ENCODE assay signal across 16 mouse cellular contexts in the genomic region with DNA sequence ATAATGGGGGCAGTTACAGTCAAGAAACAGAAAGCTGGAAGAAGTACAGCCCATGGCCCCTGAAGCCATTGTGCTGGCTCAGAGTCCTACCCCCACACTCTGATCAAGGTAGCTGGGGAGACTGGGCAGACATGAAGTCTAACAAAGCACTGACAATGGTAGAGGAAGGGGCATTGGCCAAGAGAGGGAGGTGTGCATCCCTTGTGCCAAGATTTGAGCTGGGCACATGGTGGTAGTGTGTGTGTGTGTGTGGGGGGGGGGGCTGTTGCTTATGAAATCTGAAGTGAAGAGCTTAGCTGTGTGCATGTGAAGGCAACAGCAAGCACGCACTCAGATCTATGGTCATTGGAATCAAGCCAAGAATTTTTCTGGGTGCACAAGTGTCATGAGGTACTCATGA.
A peak's percentile ranks its signal among the peaks of the same experiment; 100 is the strongest.
DNase-seq lines count a peak whose midpoint lies in the region; ATAC-seq and TF ChIP-seq lines count a peak whose summit lies in the region.
"Had no signal": no experiment of that assay in that cellular context is flagged by ENCODE, and none has a peak within 500 bp of the region (broad histone marks: within the 10 kb centered on the region; RNA-seq: fewer than 3 reads in every experiment).

No protein-coding gene starts in this region.

- peaks cover 23% of the 10 kb centered on the region for H3K4me1 ChIP-seq in midbrain, embryonic 12.5 days
- peaks cover 14% of the 10 kb centered on the region for H3K4me1 ChIP-seq in midbrain, embryonic 15.5 days
- peaks cover 27% of the 10 kb centered on the region for H3K4me1 ChIP-seq in forebrain, embryonic 14.5 days (ENCODE audit: control insufficient read depth, insufficient read depth, low read length)

- ATAC-seq in midbrain, embryonic 12.5 days (ENCODE audit: low FRiP score, low read depth), result peak; percentile 56; the same call in 1 of the 2 replicates
- no peak for ATAC-seq in midbrain, embryonic 15.5 days (replicated peaks)
- ATAC-seq in forebrain, embryonic 14.5 days, result peak; percentile 57

- no peaks in the 10 kb centered on the region for H3K36me3 ChIP-seq in midbrain, embryonic 12.5 days
- no peaks in the 10 kb centered on the region for H3K36me3 ChIP-seq in midbrain, embryonic 15.5 days (replicated peaks)
- H3K36me3 ChIP-seq in forebrain, embryonic 14.5 days (ENCODE audit: control insufficient read depth, insufficient read depth, low read length), result no peaks in the 10 kb centered on the region
- H3K36me3 ChIP-seq: kidney, embryonic 15.5 days; neural tube, embryonic 13.5 days had no signal

- no peak for TF ChIP-seq CTCF in layer of hippocampus, adult 2 months (conservative IDR thresholded peaks at IDR 0.05)

- no peak overlapping the region for H3K4me3 ChIP-seq in layer of hippocampus, adult 2 months
- H3K4me3 ChIP-seq in midbrain, embryonic 12.5 days, result no peak overlapping the region
- H3K4me3 ChIP-seq in midbrain, embryonic 15.5 days, result no peak overlapping the region
- H3K4me3 ChIP-seq in forebrain, embryonic 14.5 days (ENCODE audit: low read depth, low read length), result no peak overlapping the region
- H3K4me3 ChIP-seq: gastrocnemius, adult 2 months; kidney, embryonic 15.5 days; neural tube, embryonic 13.5 days had no signal

- 91% methylated on average over 1 of the region's 1 CpGs for WGBS in midbrain, embryonic 12.5 days
- 61% methylated on average over 1 of the region's 1 CpGs for WGBS in midbrain, embryonic 15.5 days
- 59% methylated on average over 1 of the region's 1 CpGs for WGBS in forebrain, embryonic 14.5 days

- no peak overlapping the region for H3K9ac ChIP-seq in midbrain, embryonic 12.5 days (replicated peaks)
- H3K9ac ChIP-seq in midbrain, embryonic 15.5 days, result no peak overlapping the region
- H3K9ac ChIP-seq in forebrain, embryonic 14.5 days (ENCODE audit: low read length), result no peak overlapping the region
- H3K9ac ChIP-seq: hindbrain, embryonic 14.5 days; kidney, embryonic 15.5 days; neural tube, embryonic 13.5 days had no signal

- H3K27ac ChIP-seq in layer of hippocampus, adult 2 months, result peak overlapping the region; percentile 80
- no peak overlapping the region for H3K27ac ChIP-seq in midbrain, embryonic 12.5 days (replicated peaks)
- H3K27ac ChIP-seq in midbrain, embryonic 15.5 days, result no peak overlapping the region
- peak overlapping the region; percentile 52 for H3K27ac ChIP-seq in forebrain, embryonic 14.5 days (ENCODE audit: low read depth, low read length)
- H3K27ac ChIP-seq: gastrocnemius, adult 2 months; hindbrain, embryonic 14.5 days had no signal

- H3K27me3 ChIP-seq in midbrain, embryonic 12.5 days, result peaks cover 11% of the 10 kb centered on the region; the same call in 1 of the 2 replicates
- no peaks in the 10 kb centered on the region for H3K27me3 ChIP-seq in midbrain, embryonic 15.5 days (replicated peaks)
- H3K27me3 ChIP-seq in forebrain, embryonic 14.5 days (replicated peaks; ENCODE audit: control insufficient read depth, insufficient read depth, low read length), result no peaks in the 10 kb centered on the region
- H3K27me3 ChIP-seq: kidney, embryonic 15.5 days; neural tube, embryonic 13.5 days had no signal

- no peaks in the 10 kb centered on the region for H3K9me3 ChIP-seq in midbrain, embryonic 12.5 days
- H3K9me3 ChIP-seq in midbrain, embryonic 15.5 days, result no peaks in the 10 kb centered on the region
- no peaks in the 10 kb centered on the region for H3K9me3 ChIP-seq in forebrain, embryonic 14.5 days (replicated peaks; ENCODE audit: control insufficient read depth, low read length)
- H3K9me3 ChIP-seq: kidney, embryonic 15.5 days; neural tube, embryonic 13.5 days had no signal

- peak; percentile 11 for DNase-seq in cerebellum, adult 9-11 months
- no peak for DNase-seq in cerebellum, postnatal 4 days (ENCODE audit: low spot score in 2 of 2)
- no peak for DNase-seq in layer of hippocampus, adult 2 months (ENCODE audit: low spot score in 2 of 2)
- DNase-seq in layer of hippocampus, adult 11-12 months (ENCODE audit: low spot score), result no peak
- DNase-seq in forebrain, embryonic 14.5 days (ENCODE audit: low spot score), result peak; percentile 26
- DNase-seq in ovary, postnatal 10 days (ENCODE audit: low spot score), result no peak
- DNase-seq: adrenal gland, adult 2 months; gastrocnemius, adult 2 months; heart, adult 11 months; right cerebral cortex, postnatal 4 days; thymus, adult 18-20 months had no signal

- H3K4me2 ChIP-seq in midbrain, embryonic 12.5 days (replicated peaks), result no peak overlapping the region
- no peak overlapping the region for H3K4me2 ChIP-seq in midbrain, embryonic 15.5 days
- no peak overlapping the region for H3K4me2 ChIP-seq in forebrain, embryonic 14.5 days (ENCODE audit: low read length)
- H3K4me2 ChIP-seq: hindbrain, embryonic 14.5 days; kidney, embryonic 15.5 days; neural tube, embryonic 13.5 days had no signal

Comparison
In these comparisons a context has a peak if more than half of its experiments do, and no peak if none do; other contexts are left out.
1. DNase-seq: peak in cerebellum, adult 9-11 months (single experiment) and forebrain, embryonic 14.5 days (single experiment); none in cerebellum, postnatal 4 days (0 of 2), layer of hippocampus, adult 2 months (0 of 2), layer of hippocampus, adult 11-12 months (single experiment) and ovary, postnatal 10 days (single experiment).
2. H3K27ac ChIP-seq: peak in layer of hippocampus, adult 2 months (single experiment) and forebrain, embryonic 14.5 days (single experiment); none in midbrain, embryonic 12.5 days (single experiment) and midbrain, embryonic 15.5 days (single experiment).